Mouse (Mus musculus): ENCODE data around the gene Spata2. TPM values are rescaled to one million over a fixed set of nuclear protein-coding genes. Genes with fewer than 3 reads are reported as not detected.

Spata2 gene
- polyA plus RNA-seq, 1 experiment from 2014 or later = 15.4 TPM

DNA sequence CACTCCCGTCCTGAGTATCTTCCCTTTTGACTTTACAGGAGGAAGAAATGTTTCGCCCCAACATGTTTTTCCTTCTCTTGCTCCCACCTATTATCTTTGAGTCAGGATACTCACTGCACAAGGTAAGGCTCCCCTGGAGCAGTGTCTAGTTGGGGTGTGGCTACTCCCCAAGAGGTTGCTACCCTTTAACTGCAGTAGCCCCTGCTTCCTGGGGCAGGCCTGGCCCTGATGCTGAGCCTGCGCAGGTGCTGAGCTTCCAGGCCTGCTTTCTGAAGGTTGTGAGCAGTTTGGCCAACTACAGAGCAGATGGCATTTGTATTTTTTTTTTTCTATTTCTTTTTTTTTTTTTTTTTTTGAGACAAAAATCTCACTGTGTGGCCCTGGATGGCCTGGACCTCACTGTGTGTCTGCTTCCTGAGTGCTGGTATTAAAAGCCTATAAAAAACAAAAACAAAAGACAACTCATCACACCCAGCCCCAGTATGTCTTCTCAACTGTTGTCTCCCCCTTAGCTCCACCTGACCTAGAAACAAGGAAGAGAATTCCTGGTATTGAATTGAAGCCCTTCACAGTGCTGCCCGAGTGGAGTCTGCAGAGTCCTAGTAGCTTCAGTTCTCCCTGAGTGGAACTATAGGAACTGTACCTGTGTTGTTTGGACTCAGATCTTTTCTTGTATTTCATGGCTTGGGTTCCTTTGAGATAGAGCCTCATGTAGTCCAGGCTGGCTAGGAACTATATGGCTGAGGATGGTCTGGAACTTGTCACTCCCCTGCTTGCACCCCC is 49.1 kb downstream of the Spata2 start:
- Histone ChIP-seq H3K9ac (no peak overlapping the region), H3K4me3 (no peak overlapping the region), H3K27me3 (replicated peaks) (no peaks in the 10 kb centered on the region), H3K4me1 (replicated peaks) (peaks cover 20% of the 10 kb centered on the region), H3K27ac (ENCODE audit: poor library complexity, severe bottlenecking) (no peak overlapping the region), H3K9me3 (replicated peaks) (no peaks in the 10 kb centered on the region; the same call in 1 of the 2 replicates), H3K36me3 (peaks cover 83% of the 10 kb centered on the region), H3K4me2 (no peak overlapping the region)
- 88% methylated on average over 4 of the region's 4 CpGs for WGBS
- ATAC-seq (ENCODE audit: insufficient number of reproducible peaks, low FRiP score) = no peak

DNA sequence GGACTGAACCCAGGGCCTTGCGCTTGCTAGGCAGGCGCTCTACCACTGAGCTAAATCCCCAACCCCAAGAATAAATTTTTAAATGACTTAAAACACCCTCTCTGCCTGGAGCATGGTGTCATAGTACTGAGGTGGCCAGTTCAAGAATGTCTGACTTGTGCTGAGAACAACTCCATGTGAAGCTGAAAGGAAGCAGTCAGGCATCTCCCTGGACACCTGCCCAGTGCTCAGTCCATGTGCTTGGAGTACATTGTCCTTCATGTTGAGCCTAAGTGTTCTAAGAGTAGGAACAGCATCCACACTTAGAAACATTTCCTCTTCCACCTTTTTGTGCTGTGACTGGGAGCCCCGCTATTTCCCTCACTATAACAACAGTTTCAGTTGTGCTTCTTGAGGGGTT is 53.3 kb downstream of the Spata2 start:
- H3K9ac ChIP-seq = no peak overlapping the region
- 97% methylated on average over 3 of the region's 3 CpGs for WGBS
- no peak overlapping the region for H3K4me2 ChIP-seq
- H3K4me1 ChIP-seq (replicated peaks) = no peaks in the 10 kb centered on the region
- no peak overlapping the region for H3K27ac ChIP-seq (ENCODE audit: poor library complexity, severe bottlenecking)
- no peak overlapping the region for H3K4me3 ChIP-seq
- H3K9me3 ChIP-seq (replicated peaks) = no peaks in the 10 kb centered on the region; the same call in 1 of the 2 replicates
- peaks cover 86% of the 10 kb centered on the region for H3K36me3 ChIP-seq
- ATAC-seq (ENCODE audit: insufficient number of reproducible peaks, low FRiP score) = no peak
- H3K27me3 ChIP-seq (replicated peaks) = no peaks in the 10 kb centered on the region

DNA sequence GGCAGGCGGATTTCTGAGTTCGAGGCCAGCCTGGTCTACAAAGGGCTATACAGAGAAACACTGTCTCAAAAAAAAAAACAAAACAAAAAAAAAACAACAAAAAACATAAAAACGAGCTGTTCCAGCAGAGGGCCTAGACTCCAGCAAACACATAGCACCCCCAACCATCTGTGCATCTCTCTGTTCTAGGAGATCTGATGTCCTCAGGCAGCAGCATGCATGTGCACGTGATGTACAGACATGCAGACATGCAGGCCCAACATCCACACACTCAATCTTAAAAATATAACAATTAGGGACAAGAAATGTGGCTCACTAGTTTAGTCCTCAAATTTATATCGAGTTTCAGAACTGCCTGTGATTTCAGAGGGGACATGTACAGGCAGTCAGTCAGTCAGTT is 56.3 kb downstream of the Spata2 start:
- Histone ChIP-seq H3K4me1 (replicated peaks) (no peaks in the 10 kb centered on the region), H3K27me3 (replicated peaks) (no peaks in the 10 kb centered on the region), H3K9me3 (replicated peaks) (no peaks in the 10 kb centered on the region; the same call in 1 of the 2 replicates), H3K4me2 (no peak overlapping the region), H3K9ac (no peak overlapping the region), H3K4me3 (no peak overlapping the region), H3K27ac (ENCODE audit: poor library complexity, severe bottlenecking) (no peak overlapping the region), H3K36me3 (peaks cover 79% of the 10 kb centered on the region)
- no peak for ATAC-seq (ENCODE audit: insufficient number of reproducible peaks, low FRiP score)
- WGBS = 92% methylated on average over 5 of the region's 5 CpGs

DNA sequence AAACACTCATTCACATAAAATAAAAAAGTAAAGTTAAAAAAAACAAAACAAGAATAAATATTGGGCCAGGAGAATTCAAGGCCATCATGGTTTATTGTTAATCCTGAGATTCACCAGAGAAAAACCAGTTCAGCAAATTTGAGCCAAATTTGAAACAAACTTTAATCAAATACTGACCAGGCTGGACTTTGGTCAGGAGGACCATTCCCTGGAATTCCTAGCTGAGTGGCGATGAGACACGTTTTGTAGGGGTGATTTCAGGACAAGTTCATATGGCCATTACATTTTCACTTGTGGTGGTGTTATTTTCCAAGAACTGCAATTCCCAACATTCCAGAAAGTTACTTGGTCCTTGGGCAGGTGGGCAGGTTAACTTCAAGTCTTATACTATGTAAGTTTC is 57.1 kb downstream of the Spata2 start:
- peaks cover 73% of the 10 kb centered on the region for H3K36me3 ChIP-seq
- no peak overlapping the region for H3K4me2 ChIP-seq
- no peak overlapping the region for H3K27ac ChIP-seq (ENCODE audit: poor library complexity, severe bottlenecking)
- H3K4me3 ChIP-seq = no peak overlapping the region
- 90% methylated on average over 2 of the region's 2 CpGs for WGBS
- H3K4me1 ChIP-seq (replicated peaks) = no peaks in the 10 kb centered on the region
- H3K27me3 ChIP-seq (replicated peaks) = no peaks in the 10 kb centered on the region
- no peaks in the 10 kb centered on the region; the same call in 1 of the 2 replicates for H3K9me3 ChIP-seq (replicated peaks)
- ATAC-seq (ENCODE audit: insufficient number of reproducible peaks, low FRiP score) = no peak
- no peak overlapping the region for H3K9ac ChIP-seq

DNA sequence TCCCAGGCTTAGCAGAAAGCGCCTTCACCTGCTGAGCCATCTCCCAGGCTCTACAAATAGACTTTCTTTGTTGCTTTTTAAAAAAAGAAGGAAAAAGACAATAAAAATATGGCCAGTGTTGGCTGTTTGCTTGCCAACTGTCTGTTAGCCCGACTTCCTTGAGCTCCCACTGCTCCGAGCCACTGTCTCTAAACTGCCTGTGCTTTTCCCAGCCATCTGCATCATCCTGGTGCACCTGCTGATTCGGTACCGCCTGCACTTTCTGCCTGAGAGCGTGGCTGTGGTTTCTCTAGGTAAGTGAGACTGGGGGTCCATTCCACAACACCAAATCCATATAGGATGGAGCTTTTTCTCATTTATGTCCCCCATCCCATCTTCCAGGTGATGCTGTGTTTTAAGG is 58.1 kb downstream of the Spata2 start:
- ATAC-seq (ENCODE audit: insufficient number of reproducible peaks, low FRiP score) = no peak
- peaks cover 67% of the 10 kb centered on the region for H3K36me3 ChIP-seq
- H3K4me2 ChIP-seq = no peak overlapping the region
- no peak overlapping the region for H3K4me3 ChIP-seq
- no peaks in the 10 kb centered on the region; the same call in 1 of the 2 replicates for H3K9me3 ChIP-seq (replicated peaks)
- 94% methylated on average over 6 of the region's 6 CpGs for WGBS
- no peak overlapping the region for H3K9ac ChIP-seq
- no peak overlapping the region for H3K27ac ChIP-seq (ENCODE audit: poor library complexity, severe bottlenecking)
- no peaks in the 10 kb centered on the region for H3K27me3 ChIP-seq (replicated peaks)
- no peaks in the 10 kb centered on the region for H3K4me1 ChIP-seq (replicated peaks)

DNA sequence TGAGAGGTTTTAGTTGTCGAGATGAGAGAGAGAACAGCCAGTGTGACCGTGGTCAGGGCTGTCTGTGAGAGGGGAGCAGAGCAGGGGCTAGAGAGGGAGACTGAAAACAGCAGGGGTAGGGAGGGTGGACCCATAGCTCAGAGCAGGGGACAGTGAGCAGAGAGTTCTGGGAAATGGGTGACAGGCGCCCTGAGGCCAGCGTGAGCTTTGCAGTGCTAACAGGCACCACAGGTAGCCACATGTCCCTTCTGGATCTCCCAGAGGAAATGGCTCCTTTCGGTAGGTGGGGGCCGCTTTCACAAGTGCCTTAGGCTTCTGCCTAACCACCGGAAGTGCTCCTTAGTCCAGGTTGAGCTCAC is 61.3 kb downstream of the Spata2 start:
- peaks cover 66% of the 10 kb centered on the region for H3K36me3 ChIP-seq
- ATAC-seq (ENCODE audit: insufficient number of reproducible peaks, low FRiP score) = peak; percentile 76
- no peaks in the 10 kb centered on the region for H3K4me1 ChIP-seq (replicated peaks)
- H3K4me2 ChIP-seq = no peak overlapping the region
- WGBS = 63% methylated on average over 7 of the region's 7 CpGs
- no peaks in the 10 kb centered on the region for H3K27me3 ChIP-seq (replicated peaks)
- peak overlapping the region; percentile 39 for H3K27ac ChIP-seq (ENCODE audit: poor library complexity, severe bottlenecking)
- H3K9ac ChIP-seq = no peak overlapping the region
- no peaks in the 10 kb centered on the region for H3K9me3 ChIP-seq (replicated peaks)
- H3K4me3 ChIP-seq = no peak overlapping the region

Other genes starting within 250 kb of the Spata2 start
- gene B4galt5, start 143.7 kb downstream of the Spata2 start, polyA plus RNA-seq (2016; fragmentation: Nextera tagmentation; extraction: Ambion mirVana) = 14.9 and 21.1 TPM in 2 replicates
- gene Slc9a8, start 71.2 kb downstream of the Spata2 start, polyA plus RNA-seq (2016; fragmentation: Nextera tagmentation; extraction: Ambion mirVana) = 22.6 and 25.6 TPM in 2 replicates
- 61.4 and 62.9 TPM in 2 replicates for gene Rnf114, start 242 bp downstream of the Spata2 start, polyA plus RNA-seq (2016; fragmentation: Nextera tagmentation; extraction: Ambion mirVana)
- gene Snai1, start 45.3 kb upstream of the Spata2 start, polyA plus RNA-seq (2016; fragmentation: Nextera tagmentation; extraction: Ambion mirVana) = 18.8 and 21.4 TPM in 2 replicates
- gene Ube2v1, start 139.2 kb upstream of the Spata2 start, polyA plus RNA-seq (2016; fragmentation: Nextera tagmentation; extraction: Ambion mirVana) = 216 and 235 TPM in 2 replicates
- gene Gm20431, start 168.6 kb upstream of the Spata2 start, polyA plus RNA-seq (2016; fragmentation: Nextera tagmentation; extraction: Ambion mirVana) = 10.4 and 11.5 TPM in 2 replicates
- gene Cebpb, start 196.0 kb upstream of the Spata2 start, polyA plus RNA-seq (2016; fragmentation: Nextera tagmentation; extraction: Ambion mirVana) = 14.2 and 16.8 TPM in 2 replicates
- gene Tmem189, start 196.9 kb upstream of the Spata2 start, polyA plus RNA-seq (2016; fragmentation: Nextera tagmentation; extraction: Ambion mirVana) = 46.6 and 48.3 TPM in 2 replicates